Mouse (Mus musculus): ENCODE data around the gene Bex4. TPM values are rescaled to one million over a fixed set of nuclear protein-coding genes. Genes with fewer than 3 reads are reported as not detected.
A peak's percentile ranks its signal among the peaks of the same experiment; 100 is the strongest.

The Bex4 gene
- polyA plus RNA-seq, 1 experiment from 2014 or later, result 123 TPM

- Histone ChIP-seq H3K9ac (ENCODE audit: low read length) (peak within 1 kb of the TSS; percentile 65), H3K27me3 (replicated peaks; ENCODE audit: control insufficient read depth, insufficient read depth, low read length) (no peaks in the 10 kb centered on the region), H3K4me2 (ENCODE audit: low read length) (peak within 1 kb of the TSS; percentile 51), H3K27ac (ENCODE audit: low read depth, low read length) (peak within 1 kb of the TSS; percentile 80), H3K4me1 (ENCODE audit: control insufficient read depth, insufficient read depth, low read length) (no peaks in the 10 kb centered on the region), H3K36me3 (ENCODE audit: control insufficient read depth, insufficient read depth, low read length) (no peaks in the 10 kb centered on the region), H3K4me3 (ENCODE audit: low read depth, low read length) (peak within 1 kb of the TSS; percentile 49), H3K9me3 (replicated peaks; ENCODE audit: control insufficient read depth, low read length) (no peaks in the 10 kb centered on the region)
- 32% methylated on average over 10 of the region's 10 CpGs for WGBS
- peak; percentile 97 for ATAC-seq
- DNase-seq (ENCODE audit: low spot score), result peak; percentile 96
Measured at GRCm38 (mm10) chrX:136172118-136172551, 33.3 kb downstream of the Bex4 start, which contains the start of gene Tceal8. Tceal8 (minus strand) TSS chrX:136172342.

- Histone ChIP-seq H3K4me3 (ENCODE audit: low read depth, low read length) (peak overlapping the region; percentile 49), H3K27ac (ENCODE audit: low read depth, low read length) (peak overlapping the region; percentile 63; the same call in 1 of the 2 replicates), H3K27me3 (replicated peaks; ENCODE audit: control insufficient read depth, insufficient read depth, low read length) (no peaks in the 10 kb centered on the region), H3K36me3 (ENCODE audit: control insufficient read depth, insufficient read depth, low read length) (no peaks in the 10 kb centered on the region), H3K4me1 (ENCODE audit: control insufficient read depth, insufficient read depth, low read length) (no peaks in the 10 kb centered on the region), H3K9me3 (replicated peaks; ENCODE audit: control insufficient read depth, low read length) (no peaks in the 10 kb centered on the region), H3K9ac (ENCODE audit: low read length) (peak overlapping the region; percentile 58), H3K4me2 (ENCODE audit: low read length) (peak overlapping the region; percentile 51)
- ATAC-seq (no peak), DNase-seq (ENCODE audit: low spot score) (peak; percentile 45)
- 28% methylated on average over 10 of the region's 10 CpGs for WGBS
Measured at GRCm38 (mm10) chrX:136172786-136173185, 34.0 kb downstream of the Bex4 start.

GRCm38 (mm10) chrX:136180897-136181553, 42.2 kb downstream of the Bex4 start:
- WGBS, result 40% methylated on average over 11 of the region's 11 CpGs
- Histone ChIP-seq H3K9me3 (replicated peaks; ENCODE audit: control insufficient read depth, low read length) (no peaks in the 10 kb centered on the region), H3K4me3 (ENCODE audit: low read depth, low read length) (no peak overlapping the region), H3K27ac (ENCODE audit: low read depth, low read length) (no peak overlapping the region), H3K9ac (ENCODE audit: low read length) (no peak overlapping the region), H3K4me2 (ENCODE audit: low read length) (no peak overlapping the region), H3K4me1 (ENCODE audit: control insufficient read depth, insufficient read depth, low read length) (no peaks in the 10 kb centered on the region), H3K36me3 (ENCODE audit: control insufficient read depth, insufficient read depth, low read length) (no peaks in the 10 kb centered on the region), H3K27me3 (replicated peaks; ENCODE audit: control insufficient read depth, insufficient read depth, low read length) (no peaks in the 10 kb centered on the region)
- ATAC-seq, result no peak
- DNase-seq (ENCODE audit: low spot score), result no peak

- H3K27ac ChIP-seq (ENCODE audit: low read depth, low read length), result no peak overlapping the region
- no peak overlapping the region for H3K9ac ChIP-seq (ENCODE audit: low read length)
- WGBS, result 81% methylated on average over 1 of the region's 1 CpGs
- no peaks in the 10 kb centered on the region for H3K27me3 ChIP-seq (replicated peaks; ENCODE audit: control insufficient read depth, insufficient read depth, low read length)
- no peak for ATAC-seq
- DNase-seq (ENCODE audit: low spot score), result no peak
- H3K9me3 ChIP-seq (replicated peaks; ENCODE audit: control insufficient read depth, low read length), result no peaks in the 10 kb centered on the region
- H3K4me1 ChIP-seq (ENCODE audit: control insufficient read depth, insufficient read depth, low read length), result no peaks in the 10 kb centered on the region
- no peak overlapping the region for H3K4me3 ChIP-seq (ENCODE audit: low read depth, low read length)
- H3K4me2 ChIP-seq (ENCODE audit: low read length), result no peak overlapping the region
- H3K36me3 ChIP-seq (ENCODE audit: control insufficient read depth, insufficient read depth, low read length), result no peaks in the 10 kb centered on the region
Measured at GRCm38 (mm10) chrX:136183107-136183506, 44.3 kb downstream of the Bex4 start.

Small RNA genes lying within 50 kb of the gene (microRNA-seq; reads per million reads assigned to microRNA genes)
- gene Mir6383, result not detected

Other genes starting within 250 kb of the Bex4 start
- gene Arxes2, start 145.2 kb upstream of the Bex4 start, polyA plus RNA-seq (2014; fragmentation: Nextera tagmentation; extraction: Ambion mirVana), result 206 and 225 TPM in 2 replicates
- gene Arxes1, start 105.6 kb upstream of the Bex4 start, polyA plus RNA-seq (2014; fragmentation: Nextera tagmentation; extraction: Ambion mirVana), result 61.0 and 85.3 TPM in 2 replicates
- 515 and 569 TPM in 2 replicates for gene Bex2, start 70.8 kb upstream of the Bex4 start, polyA plus RNA-seq (2014; fragmentation: Nextera tagmentation; extraction: Ambion mirVana)
- gene Nxf3, start 53.7 kb upstream of the Bex4 start, polyA plus RNA-seq (2014; fragmentation: Nextera tagmentation; extraction: Ambion mirVana), result 0.05 TPM in 1 of 2 replicates, not detected in the other
- gene Tceal8, start 33.3 kb downstream of the Bex4 start, polyA plus RNA-seq (2014; fragmentation: Nextera tagmentation; extraction: Ambion mirVana), result 136 and 143 TPM in 2 replicates
- gene Tceal5, start 64.9 kb downstream of the Bex4 start, polyA plus RNA-seq (2014; fragmentation: Nextera tagmentation; extraction: Ambion mirVana), result 7.2 and 8.1 TPM in 2 replicates
- gene Tceal7, start 75.8 kb downstream of the Bex4 start, polyA plus RNA-seq (2014; fragmentation: Nextera tagmentation; extraction: Ambion mirVana), result 1.9 and 2.2 TPM in 2 replicates
- gene Bex1, start 76.5 kb downstream of the Bex4 start, polyA plus RNA-seq (2014; fragmentation: Nextera tagmentation; extraction: Ambion mirVana), result 172 and 180 TPM in 2 replicates
- 368 and 379 TPM in 2 replicates for gene Tceal9, start 106.1 kb downstream of the Bex4 start, polyA plus RNA-seq (2014; fragmentation: Nextera tagmentation; extraction: Ambion mirVana)
- 693 and 746 TPM in 2 replicates for gene Bex3, start 131.3 kb downstream of the Bex4 start, polyA plus RNA-seq (2014; fragmentation: Nextera tagmentation; extraction: Ambion mirVana)

Measured in forebrain, embryonic 14.5 days (tissue).